9 mouse cellular contexts compared by ENCODE assay signal in the genomic region with DNA sequence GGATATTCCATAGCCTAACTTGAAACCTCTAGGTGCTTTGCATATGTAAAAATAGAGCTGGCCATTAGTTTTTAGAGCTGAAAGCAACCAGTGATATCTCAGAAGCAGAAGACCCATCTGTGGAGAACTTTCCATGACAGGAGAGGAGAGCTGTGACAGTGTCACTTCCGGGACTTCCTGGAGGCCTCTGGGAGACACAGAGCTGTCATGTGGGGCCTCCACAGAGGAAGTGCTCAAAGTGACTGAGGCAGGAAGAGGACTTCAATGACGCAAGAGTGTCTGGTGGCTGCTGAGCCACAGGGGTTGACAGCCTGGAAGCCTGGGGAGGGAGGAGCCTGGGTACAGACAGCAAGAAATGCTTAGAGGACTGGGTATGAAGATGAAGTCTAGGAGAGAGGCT. TPM values are rescaled to one million over a fixed set of nuclear protein-coding genes. Genes with fewer than 3 reads are reported as not detected.
DNase-seq lines count a peak whose midpoint lies in the region; ATAC-seq lines count a peak whose summit lies in the region.
"Had no signal": no experiment of that assay in that cellular context is flagged by ENCODE, and none has a peak within 500 bp of the region (broad histone marks: within the 10 kb centered on the region; RNA-seq: fewer than 3 reads in every experiment).

No protein-coding gene starts in this region.

- peak; percentile 54 for DNase-seq in gastrocnemius, postnatal 25 days
- no peak for DNase-seq in gastrocnemius, adult 18-20 months (ENCODE audit: low spot score)
- DNase-seq in liver, embryonic 11.5 days (ENCODE audit: low spot score), result no peak
- DNase-seq in spleen, adult 12 weeks (ENCODE audit: low spot score), result peak; percentile 63
- DNase-seq in gastrocnemius, postnatal 14 days, result no peak
- no peak for DNase-seq in left cerebral cortex, postnatal 14 days (ENCODE audit: low spot score in 2 of 2)

- no peak overlapping the region for H3K4me3 ChIP-seq in heart, embryonic 12.5 days
- no peak overlapping the region for H3K4me3 ChIP-seq in liver, embryonic 11.5 days (ENCODE audit: low read depth, low read length)
- no peak overlapping the region for H3K4me3 ChIP-seq in forebrain, embryonic 15.5 days
- H3K4me3 ChIP-seq: hindbrain, embryonic 15.5 days had no signal

- no peaks in the 10 kb centered on the region for H3K27me3 ChIP-seq in heart, embryonic 12.5 days (replicated peaks)
- no peaks in the 10 kb centered on the region for H3K27me3 ChIP-seq in liver, embryonic 11.5 days (replicated peaks; ENCODE audit: control insufficient read depth, insufficient read depth, low read length)
- H3K27me3 ChIP-seq in forebrain, embryonic 15.5 days, result no peaks in the 10 kb centered on the region
- H3K27me3 ChIP-seq: hindbrain, embryonic 15.5 days had no signal

- 19% methylated on average over 2 of the region's 2 CpGs for WGBS in heart, embryonic 12.5 days
- 31% methylated on average over 2 of the region's 2 CpGs for WGBS in liver, embryonic 11.5 days
- 68% methylated on average over 2 of the region's 2 CpGs for WGBS in forebrain, embryonic 15.5 days

- no peaks in the 10 kb centered on the region for H3K9me3 ChIP-seq in heart, embryonic 12.5 days (replicated peaks)
- no peaks in the 10 kb centered on the region for H3K9me3 ChIP-seq in liver, embryonic 11.5 days (ENCODE audit: control insufficient read depth, low read length)
- H3K9me3 ChIP-seq in forebrain, embryonic 15.5 days, result no peaks in the 10 kb centered on the region
- H3K9me3 ChIP-seq: hindbrain, embryonic 15.5 days had no signal

- H3K4me1 ChIP-seq in heart, embryonic 12.5 days (replicated peaks), result peaks cover 37% of the 10 kb centered on the region
- peaks cover 88% of the 10 kb centered on the region for H3K4me1 ChIP-seq in liver, embryonic 11.5 days (replicated peaks; ENCODE audit: control insufficient read depth, insufficient read depth, low read length)
- H3K4me1 ChIP-seq in forebrain, embryonic 15.5 days, result no peaks in the 10 kb centered on the region
- H3K4me1 ChIP-seq: hindbrain, embryonic 15.5 days had no signal

- intact Hi-C loops in gastrocnemius, postnatal 14 days (cut with DNase I; ENCODE audit: low total_unique reads), result no loop called here
- intact Hi-C loops in left cerebral cortex, postnatal 14 days (cut with DNase I), result no loop called here

- ATAC-seq in heart, embryonic 12.5 days (ENCODE audit: insufficient number of reproducible peaks, low FRiP score), result peak; percentile 79
- ATAC-seq in liver, embryonic 11.5 days (replicated peaks; ENCODE audit: low FRiP score), result peak; percentile 67
- ATAC-seq in forebrain, embryonic 15.5 days (replicated peaks), result no peak

- no peaks in the 10 kb centered on the region for H3K36me3 ChIP-seq in heart, embryonic 12.5 days
- no peaks in the 10 kb centered on the region for H3K36me3 ChIP-seq in liver, embryonic 11.5 days (ENCODE audit: control insufficient read depth, insufficient read depth, low read length)
- no peaks in the 10 kb centered on the region for H3K36me3 ChIP-seq in forebrain, embryonic 15.5 days
- H3K36me3 ChIP-seq: hindbrain, embryonic 15.5 days had no signal

- H3K4me2 ChIP-seq in heart, embryonic 12.5 days, result no peak overlapping the region
- H3K4me2 ChIP-seq in liver, embryonic 11.5 days, result peak overlapping the region; percentile 37
- H3K4me2 ChIP-seq in forebrain, embryonic 15.5 days (replicated peaks), result no peak overlapping the region
- H3K4me2 ChIP-seq: hindbrain, embryonic 15.5 days had no signal

- peak overlapping the region; percentile 68 for H3K27ac ChIP-seq in heart, embryonic 12.5 days (ENCODE audit: poor library complexity, severe bottlenecking)
- H3K27ac ChIP-seq in liver, embryonic 11.5 days (ENCODE audit: low read depth, low read length), result peak overlapping the region; percentile 70; the same call in 1 of the 2 replicates
- H3K27ac ChIP-seq in forebrain, embryonic 15.5 days (replicated peaks), result no peak overlapping the region
- H3K27ac ChIP-seq: hindbrain, embryonic 15.5 days had no signal

- no peak overlapping the region for H3K9ac ChIP-seq in heart, embryonic 12.5 days
- 0 out of 2 replicates have a peak overlapping the region, but pooled peaks have one; percentile 35 for H3K9ac ChIP-seq in liver, embryonic 11.5 days (ENCODE audit: low read depth, low read length)
- H3K9ac ChIP-seq in forebrain, embryonic 15.5 days (replicated peaks), result no peak overlapping the region
- H3K9ac ChIP-seq: hindbrain, embryonic 15.5 days had no signal

RNA-seq across cellular contexts. Expression of gene Inpp5d, which starts 6.2 kb away (rescaled TPM):
- total RNA-seq in gastrocnemius, postnatal 25 days (2021), result 1 to 10 TPM; 1.9 to 5.3 TPM
- 1 to 10 TPM; 3.9 to 4.1 TPM for total RNA-seq in gastrocnemius, adult 18-20 months (2021)
- 5.9 and 7.9 TPM in 2 replicates for polyA plus RNA-seq in heart, embryonic 12.5 days (2016; fragmentation: Nextera tagmentation; extraction: Ambion mirVana)
- polyA plus RNA-seq in liver, embryonic 11.5 days (2014; fragmentation: Nextera tagmentation; extraction: Ambion mirVana), result 30.8 and 31.0 TPM in 2 replicates
- polyA plus RNA-seq in forebrain, embryonic 15.5 days (2015; fragmentation: Nextera tagmentation; extraction: Ambion mirVana), result 3.9 and 5.1 TPM in 2 replicates
- 1 to 10 TPM; 3.9 to 7.3 TPM for total RNA-seq in gastrocnemius, postnatal 14 days (2021)
- total RNA-seq in left cerebral cortex, postnatal 14 days (2021), result 10 to 100 TPM; 21.7 to 22.1 TPM

RNA-seq across cellular contexts. Expression of gene Ngef, which starts 52.7 kb away (rescaled TPM):
- under 1 TPM; 0.28 to 0.35 TPM for total RNA-seq in gastrocnemius, postnatal 25 days (2021)
- total RNA-seq in gastrocnemius, adult 18-20 months (2021), result under 1 TPM in 1 of 2 experiments, not detected in 1; 0.09 TPM
- 0.15 and 0.24 TPM in 2 replicates for polyA plus RNA-seq in heart, embryonic 12.5 days (2016; fragmentation: Nextera tagmentation; extraction: Ambion mirVana)
- polyA plus RNA-seq in liver, embryonic 11.5 days (2014; fragmentation: Nextera tagmentation; extraction: Ambion mirVana), result 2.1 and 2.4 TPM in 2 replicates
- 20.8 and 21.9 TPM in 2 replicates for polyA plus RNA-seq in forebrain, embryonic 15.5 days (2015; fragmentation: Nextera tagmentation; extraction: Ambion mirVana)
- total RNA-seq in gastrocnemius, postnatal 14 days (2021), result under 1 TPM; 0.53 to 0.58 TPM
- total RNA-seq in left cerebral cortex, postnatal 14 days (2021), result 100 to 1,000 TPM; 261 to 278 TPM

Comparison
In these comparisons a context has a peak if more than half of its experiments do, and no peak if none do; other contexts are left out.
1. DNase-seq: peak in gastrocnemius, postnatal 25 days (single experiment) and spleen, adult 12 weeks (single experiment); none in gastrocnemius, adult 18-20 months (single experiment), liver, embryonic 11.5 days (single experiment), gastrocnemius, postnatal 14 days (single experiment) and left cerebral cortex, postnatal 14 days (0 of 2).
2. RNA of gene Ngef, which starts 52.7 kb away (total RNA-seq): 261 to 278 TPM in left cerebral cortex, postnatal 14 days; 0.53 to 0.58 TPM in gastrocnemius, postnatal 14 days, 0.28 to 0.35 TPM in gastrocnemius, postnatal 25 days and 0.09 TPM in gastrocnemius, adult 18-20 months; every median in the first group is over 100 times any median in the second.